Comparison of ENCODE assay signal across 8 mouse cellular contexts in genomic region chr11:95369964-95370890, GRCm38 (mm10). TPM values are rescaled to one million over a fixed set of nuclear protein-coding genes. Genes with fewer than 3 reads are reported as not detected.
DNase-seq lines count a peak whose midpoint lies in the region; ATAC-seq and TF ChIP-seq lines count a peak whose summit lies in the region.

No protein-coding gene starts in this region.

- no peaks in the 10 kb centered on the region for H3K9me3 ChIP-seq in embryonic facial prominence, embryonic 13.5 days
- H3K9me3 ChIP-seq in embryonic facial prominence, embryonic 10.5 days: no peaks in the 10 kb centered on the region
- H3K9me3 ChIP-seq in intestine, embryonic 15.5 days: no peaks in the 10 kb centered on the region

- H3K4me2 ChIP-seq in embryonic facial prominence, embryonic 13.5 days: no peak overlapping the region
- no peak overlapping the region for H3K4me2 ChIP-seq in intestine, embryonic 15.5 days (replicated peaks)

- peaks cover 63% of the 10 kb centered on the region for H3K36me3 ChIP-seq in embryonic facial prominence, embryonic 13.5 days
- H3K36me3 ChIP-seq in embryonic facial prominence, embryonic 10.5 days (replicated peaks): peaks cover 67% of the 10 kb centered on the region
- H3K36me3 ChIP-seq in thymus, adult 2 months (ENCODE audit: control insufficient read depth, insufficient read depth, low read length): peaks cover 51% of the 10 kb centered on the region
- 0 out of 2 replicates have a peak, but pooled peaks cover 4% of the 10 kb centered on the region for H3K36me3 ChIP-seq in intestine, embryonic 15.5 days

- no peak overlapping the region for H3K27ac ChIP-seq in embryonic facial prominence, embryonic 13.5 days
- no peak overlapping the region; the same call in 1 of the 2 replicates for H3K27ac ChIP-seq in embryonic facial prominence, embryonic 10.5 days (replicated peaks)
- peak overlapping the region; percentile 38 for H3K27ac ChIP-seq in thymus, adult 2 months (ENCODE audit: control insufficient read depth, insufficient read depth, low read length)
- H3K27ac ChIP-seq in intestine, embryonic 15.5 days: peak overlapping the region; percentile 78

- no peak for ATAC-seq in embryonic facial prominence, embryonic 13.5 days (ENCODE audit: insufficient number of reproducible peaks, insufficient read depth, low FRiP score, low TSS enrichment, low read depth)
- ATAC-seq in intestine, embryonic 15.5 days: peak; percentile 80

- no peak for TF ChIP-seq POLR2A in thymus, adult 2 months (IDR thresholded peaks at IDR 0.05; ENCODE audit: control insufficient read depth, extremely low read depth, insufficient read depth, low read length, poor library complexity)

- no peak for DNase-seq in embryonic facial prominence, embryonic 10.5 days (ENCODE audit: low spot score)
- DNase-seq in thymus, adult 2 months: peak; percentile 28
- no peak for DNase-seq in thymus, adult 18-20 months
- peak; percentile 57 for DNase-seq in lung, postnatal 36 days
- peak; percentile 60 for DNase-seq in thymus, postnatal 4 days
- DNase-seq in embryo, embryonic 10.5 days (ENCODE audit: low spot score): no peak

- no peak for TF ChIP-seq CTCF in thymus, adult 2 months (IDR thresholded peaks at IDR 0.05; ENCODE audit: borderline replicate concordance, control insufficient read depth, extremely low read depth, insufficient read depth, low read length, poor library complexity)

- peak overlapping the region; percentile 1; the same call in 1 of the 2 replicates for H3K9ac ChIP-seq in embryonic facial prominence, embryonic 13.5 days
- no peak overlapping the region for H3K9ac ChIP-seq in intestine, embryonic 15.5 days

- no peaks in the 10 kb centered on the region for H3K27me3 ChIP-seq in embryonic facial prominence, embryonic 13.5 days
- H3K27me3 ChIP-seq in embryonic facial prominence, embryonic 10.5 days (replicated peaks; ENCODE audit: low read depth, poor library complexity, severe bottlenecking): no peaks in the 10 kb centered on the region
- H3K27me3 ChIP-seq in thymus, adult 2 months (ENCODE audit: control insufficient read depth, insufficient read depth, low read length): no peaks in the 10 kb centered on the region
- no peaks in the 10 kb centered on the region for H3K27me3 ChIP-seq in intestine, embryonic 15.5 days (replicated peaks)

- peaks cover 8% of the 10 kb centered on the region for H3K4me1 ChIP-seq in embryonic facial prominence, embryonic 13.5 days
- peaks cover 6% of the 10 kb centered on the region; the same call in 1 of the 2 replicates for H3K4me1 ChIP-seq in embryonic facial prominence, embryonic 10.5 days
- peaks cover 53% of the 10 kb centered on the region for H3K4me1 ChIP-seq in thymus, adult 2 months (replicated peaks; ENCODE audit: control insufficient read depth, insufficient read depth, low read length)
- peaks cover 36% of the 10 kb centered on the region for H3K4me1 ChIP-seq in intestine, embryonic 15.5 days (replicated peaks)

- WGBS in embryonic facial prominence, embryonic 13.5 days: 76% methylated on average over 15 of the region's 15 CpGs
- 76% methylated on average over 15 of the region's 15 CpGs for WGBS in embryonic facial prominence, embryonic 10.5 days
- WGBS in thymus, adult 2 months: 39% methylated on average over 15 of the region's 15 CpGs
- WGBS in intestine, embryonic 15.5 days: 51% methylated on average over 15 of the region's 15 CpGs

- no peak overlapping the region for H3K4me3 ChIP-seq in embryonic facial prominence, embryonic 13.5 days
- H3K4me3 ChIP-seq in embryonic facial prominence, embryonic 10.5 days: no peak overlapping the region
- H3K4me3 ChIP-seq in thymus, adult 2 months (ENCODE audit: control insufficient read depth, insufficient read depth, low read length): no peak overlapping the region
- H3K4me3 ChIP-seq in intestine, embryonic 15.5 days (replicated peaks): no peak overlapping the region

RNA-seq across cellular contexts. Expression of gene Slc35b1, which starts 14.3 kb away (rescaled TPM):
- polyA plus RNA-seq in embryonic facial prominence, embryonic 13.5 days (2015; fragmentation: Nextera tagmentation; extraction: Ambion mirVana): 120 and 133 TPM in 2 replicates
- 116 and 122 TPM in 2 replicates for polyA plus RNA-seq in embryonic facial prominence, embryonic 10.5 days (2016; fragmentation: Nextera tagmentation; extraction: Ambion mirVana)
- polyA plus RNA-seq in thymus, adult 2 months (2012; rRNA removed): 89.3 and 107 TPM in 2 replicates
- 103 and 108 TPM in 2 replicates for polyA plus RNA-seq in intestine, embryonic 15.5 days (2015; fragmentation: Nextera tagmentation; extraction: Ambion mirVana)

RNA-seq across cellular contexts. Expression of gene Fam117a, which starts 33.4 kb away (rescaled TPM):
- 13.3 and 17.4 TPM in 2 replicates for polyA plus RNA-seq in embryonic facial prominence, embryonic 13.5 days (2015; fragmentation: Nextera tagmentation; extraction: Ambion mirVana)
- 10.9 and 11.9 TPM in 2 replicates for polyA plus RNA-seq in embryonic facial prominence, embryonic 10.5 days (2016; fragmentation: Nextera tagmentation; extraction: Ambion mirVana)
- polyA plus RNA-seq in thymus, adult 2 months (2012; rRNA removed): 204 and 224 TPM in 2 replicates
- polyA plus RNA-seq in intestine, embryonic 15.5 days (2015; fragmentation: Nextera tagmentation; extraction: Ambion mirVana): 9.6 and 10.7 TPM in 2 replicates

RNA-seq across cellular contexts. Expression of gene Spop, which starts 43.7 kb away (rescaled TPM):
- 147 and 185 TPM in 2 replicates for polyA plus RNA-seq in embryonic facial prominence, embryonic 13.5 days (2015; fragmentation: Nextera tagmentation; extraction: Ambion mirVana)
- polyA plus RNA-seq in embryonic facial prominence, embryonic 10.5 days (2016; fragmentation: Nextera tagmentation; extraction: Ambion mirVana): 135 TPM in 2 replicates
- polyA plus RNA-seq in thymus, adult 2 months (2012; rRNA removed): 47.9 and 52.0 TPM in 2 replicates
- 127 and 130 TPM in 2 replicates for polyA plus RNA-seq in intestine, embryonic 15.5 days (2015; fragmentation: Nextera tagmentation; extraction: Ambion mirVana)

Comparison
In these comparisons a context has a peak if more than half of its experiments do, and no peak if none do; other contexts are left out.
1. DNase-seq: peak in thymus, adult 2 months (single experiment), lung, postnatal 36 days (single experiment) and thymus, postnatal 4 days (single experiment); none in embryonic facial prominence, embryonic 10.5 days (single experiment), thymus, adult 18-20 months (0 of 2) and embryo, embryonic 10.5 days (single experiment).
2. H3K27ac ChIP-seq: peak in thymus, adult 2 months (single experiment) and intestine, embryonic 15.5 days (single experiment); none in embryonic facial prominence, embryonic 13.5 days (single experiment) and embryonic facial prominence, embryonic 10.5 days (single experiment).
3. RNA of gene Fam117a, which starts 33.4 kb away (polyA plus RNA-seq): 204 to 224 TPM in thymus, adult 2 months; 13.3 to 17.4 TPM in embryonic facial prominence, embryonic 13.5 days, 10.9 to 11.9 TPM in embryonic facial prominence, embryonic 10.5 days and 9.6 to 10.7 TPM in intestine, embryonic 15.5 days; every median in the first group is over 10 times any median in the second.